Mouse (Mus musculus) ES-Bruce4 (cell line): ENCODE measurements around the gene Sult5a1.

Experiments
- CTCF ChIP-seq: IDR thresholded peaks from one replicate; pipeline ENCODE4 v1.8.1; 2011; ENCODE audit warnings: low read depth, low read length
- POLR2A ChIP-seq: IDR thresholded peaks from one replicate; pipeline ENCODE4 v1.8.1; 2011; ENCODE audit warnings: low read length; ENCODE audit not compliant: insufficient read depth

GRCm38 (mm10) chr8:123100288-123100687 is 57.8 kb downstream of the Sult5a1 start:
- no peak for TF ChIP-seq POLR2A
- TF ChIP-seq CTCF, result no peak
